Mouse (Mus musculus) hindbrain, embryonic 11.5 days (tissue): ENCODE results near the gene Rad51ap1. TPM values are rescaled to one million over a fixed set of nuclear protein-coding genes. Genes with fewer than 3 reads are reported as not detected.

Experiments used
- ATAC-seq: fragments of 200-750 bp; cut with Nextera tagmentation; 2 replicates; pipeline ENCODE4 v1.8.0; 2017; ENCODE audit warnings: mild to moderate bottlenecking, moderate TSS enrichment, moderate library complexity; ENCODE audit not compliant: low FRiP score
- DNase-seq: peaks from one replicate; pipeline ENCODE4 v3.0.0-alpha.2; 2015; ENCODE audit warnings: low spot score
- H3K27ac ChIP-seq: fragments of 300-500 bp; sonication (generic); 2 replicates; pipeline ENCODE4 v1.5.1; 2014; ENCODE audit warnings: mild to moderate bottlenecking, low read depth, low read length
- H3K27me3 ChIP-seq: fragments of 300-500 bp; sonication (generic); 2 replicates; pipeline ENCODE4 v1.6.1; 2014; ENCODE audit warnings: mild to moderate bottlenecking, low read length, moderate library complexity, mixed read lengths; ENCODE audit not compliant: control insufficient read depth, insufficient read depth
- H3K36me3 ChIP-seq: fragments of 300-500 bp; sonication (generic); 2 replicates; pipeline ENCODE4 v1.6.1; 2014; ENCODE audit warnings: mild to moderate bottlenecking, low read length, moderate library complexity, mixed read lengths; ENCODE audit not compliant: control insufficient read depth, insufficient read depth
- H3K4me1 ChIP-seq: fragments of 300-500 bp; sonication (generic); replicated peaks from 2 replicates; pipeline ENCODE4 v1.6.1; 2014; ENCODE audit warnings: low read length, mixed read lengths; ENCODE audit not compliant: control insufficient read depth, insufficient read depth
- H3K4me2 ChIP-seq: fragments of 300-500 bp; sonication (generic); replicated peaks from 2 replicates; pipeline ENCODE4 v1.6.1; 2014; ENCODE audit warnings: mild to moderate bottlenecking, low read depth, low read length
- H3K4me3 ChIP-seq: fragments of 300-500 bp; sonication (generic); 2 replicates; pipeline ENCODE4 v1.5.1; 2014; ENCODE audit warnings: low read depth, low read length
- H3K9ac ChIP-seq: fragments of 300-500 bp; sonication (generic); 2 replicates; pipeline ENCODE4 v1.6.1; 2014; ENCODE audit warnings: low read depth, low read length
- H3K9me3 ChIP-seq: fragments of 300-500 bp; sonication (generic); 2 replicates; pipeline ENCODE4 v1.6.1; 2016; ENCODE audit warnings: low read length; ENCODE audit not compliant: control insufficient read depth
- WGBS: fragments of 180-500 bp; shearing (Covaris S2); extraction: QIAGEN DNeasy Blood & Tissue Kit; methylation state at CpG from one replicate; pipeline ENCODE4 v1.1.7; 2014; 5-methylcytosine and 5-hydroxymethylcytosine counted together
- polyA plus RNA-seq: library from polyadenylated mRNA; unstranded; fragments of >200 nt; fragmentation: Nextera tagmentation; extraction: Ambion mirVana; gene quantifications from 2 replicates; pipeline ENCODE4 v1.2.1, GENCODE M21; 2014

The Rad51ap1 gene
- polyA plus RNA-seq, 1 experiment from 2014 or later: 64.0 TPM

DNA sequence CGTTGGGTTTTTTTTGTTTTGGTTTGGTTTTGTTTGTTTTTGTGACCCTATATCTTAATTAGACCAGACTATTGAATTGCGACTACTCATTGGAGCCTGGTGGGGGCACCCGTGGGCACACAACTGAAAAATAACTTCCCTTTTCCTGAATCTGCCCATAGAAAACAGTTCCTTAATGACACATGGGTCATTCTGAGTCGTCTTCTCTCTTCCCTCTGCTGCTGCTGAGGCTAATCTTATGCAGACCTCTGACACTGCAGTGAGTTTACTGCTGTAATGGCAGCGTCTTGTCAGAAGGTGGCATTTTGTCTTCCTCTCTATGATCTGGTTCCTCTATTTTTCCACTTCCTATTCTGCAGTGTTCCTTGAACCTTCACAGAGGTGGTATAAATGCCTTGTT, 1.1 kb upstream of the Rad51ap1 start:
- Histone ChIP-seq H3K27me3 (no peaks in the 10 kb centered on the region), H3K9ac (peak overlapping the region; percentile 71; the same call in 1 of the 2 replicates), H3K4me3 (peak overlapping the region; percentile 64), H3K27ac (no peak overlapping the region), H3K36me3 (0 out of 2 replicates have a peak, but pooled peaks cover 1% of the 10 kb centered on the region), H3K9me3 (no peaks in the 10 kb centered on the region), H3K4me1 (no peaks in the 10 kb centered on the region), H3K4me2 (peak overlapping the region; percentile 58)
- DNase-seq: peak; percentile 35
- 4% methylated on average over 5 of the region's 5 CpGs for WGBS
- 0 out of 2 replicates have a peak, but pooled peaks have one; percentile 1 for ATAC-seq

GRCm38 (mm10) chr6:126938853-126939486, 417 bp downstream of the Rad51ap1 start:
- Histone ChIP-seq H3K36me3 (0 out of 2 replicates have a peak, but pooled peaks cover 2% of the 10 kb centered on the region), H3K27ac (no peak overlapping the region), H3K4me1 (no peaks in the 10 kb centered on the region), H3K9me3 (no peaks in the 10 kb centered on the region), H3K9ac (peak overlapping the region; percentile 71), H3K4me3 (peak overlapping the region; percentile 64), H3K4me2 (peak overlapping the region; percentile 58), H3K27me3 (no peaks in the 10 kb centered on the region)
- WGBS: under 1% methylated on average over 31 of the region's 31 CpGs
- no peak for DNase-seq
- ATAC-seq: no peak

- DNase-seq (no peak), ATAC-seq (no peak)
- no peak overlapping the region for H3K9ac ChIP-seq
- H3K4me1 ChIP-seq: no peaks in the 10 kb centered on the region
- H3K4me3 ChIP-seq: peak overlapping the region; percentile 64
- H3K27me3 ChIP-seq: no peaks in the 10 kb centered on the region
- peak overlapping the region; percentile 58 for H3K4me2 ChIP-seq
- no peak overlapping the region for H3K27ac ChIP-seq
- WGBS: 83% methylated on average over 2 of the region's 2 CpGs
- H3K36me3 ChIP-seq: peaks cover 2% of the 10 kb centered on the region; the same call in 1 of the 2 replicates
- H3K9me3 ChIP-seq: no peaks in the 10 kb centered on the region
Measured at GRCm38 (mm10) chr6:126938047-126938446, 1.3 kb downstream of the Rad51ap1 start.

DNA sequence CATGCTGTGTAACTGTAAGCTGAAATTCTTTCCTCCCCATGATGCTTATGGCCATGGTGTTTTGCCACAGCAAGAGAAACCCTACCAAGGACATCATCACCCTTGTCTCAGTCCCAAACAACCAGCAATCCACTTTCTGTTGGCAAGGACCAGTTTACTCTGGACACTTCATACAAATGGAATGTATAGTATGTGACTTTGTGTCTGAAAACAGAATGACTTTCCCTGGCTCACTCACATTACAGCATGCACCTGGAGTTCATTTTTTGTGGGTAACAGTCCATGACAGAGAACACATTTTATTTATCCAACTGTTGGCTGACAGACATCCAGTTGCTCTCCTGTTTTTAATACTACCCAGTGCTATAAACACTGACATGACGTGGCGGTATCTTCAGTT, 6.5 kb downstream of the Rad51ap1 start:
- Histone ChIP-seq H3K9me3 (no peaks in the 10 kb centered on the region), H3K9ac (no peak overlapping the region), H3K4me3 (no peak overlapping the region), H3K4me2 (no peak overlapping the region), H3K4me1 (no peaks in the 10 kb centered on the region), H3K27me3 (no peaks in the 10 kb centered on the region), H3K36me3 (peaks cover 2% of the 10 kb centered on the region; the same call in 1 of the 2 replicates), H3K27ac (no peak overlapping the region)
- DNase-seq (no peak), ATAC-seq (no peak)
- 91% methylated on average over 2 of the region's 2 CpGs for WGBS

GRCm38 (mm10) chr6:126921111-126921881, 18.1 kb downstream of the Rad51ap1 start, which contains the start of gene Dyrk4:
TSS of gene Dyrk4 (minus strand) at chr6:126921839.
- H3K27me3 ChIP-seq: no peaks in the 10 kb centered on the region
- peak within 1 kb of the TSS; percentile 46 for H3K9ac ChIP-seq
- DNase-seq (peak; percentile 30), ATAC-seq (no peak; the same call in 1 of the 2 replicates)
- peak within 1 kb of the TSS; percentile 32 for H3K4me2 ChIP-seq
- H3K36me3 ChIP-seq: no peaks in the 10 kb centered on the region
- no peaks in the 10 kb centered on the region for H3K4me1 ChIP-seq
- WGBS: 8% methylated on average over 21 of the region's 21 CpGs
- no peak within 1 kb of the TSS for H3K27ac ChIP-seq
- 0 out of 2 replicates have a peak within 1 kb of the TSS, but pooled peaks have one; percentile 16 for H3K4me3 ChIP-seq
- no peaks in the 10 kb centered on the region for H3K9me3 ChIP-seq

DNA sequence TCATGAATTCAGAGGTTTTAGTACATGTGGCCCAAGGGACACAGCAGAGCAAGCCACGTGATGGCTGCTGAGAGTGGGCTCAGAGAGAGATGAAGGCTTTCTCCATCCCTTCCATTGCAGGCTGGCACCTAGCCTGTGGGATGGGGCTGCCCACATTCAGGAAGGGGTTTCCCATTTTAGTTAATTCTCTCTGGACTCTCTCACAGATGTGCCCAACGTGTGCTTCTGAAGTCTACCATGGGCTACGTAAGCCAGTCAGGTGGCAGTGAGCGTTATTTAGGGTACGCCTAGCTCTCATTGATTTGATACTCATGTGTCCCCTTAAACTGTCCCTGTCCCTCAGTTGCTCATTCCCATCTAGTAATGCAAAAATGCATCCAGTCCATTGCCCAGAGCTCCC, 24.5 kb downstream of the Rad51ap1 start:
- DNase-seq: no peak
- Histone ChIP-seq H3K4me1 (no peaks in the 10 kb centered on the region), H3K4me3 (no peak overlapping the region), H3K9me3 (no peaks in the 10 kb centered on the region), H3K36me3 (no peaks in the 10 kb centered on the region), H3K27ac (no peak overlapping the region), H3K9ac (no peak overlapping the region), H3K27me3 (no peaks in the 10 kb centered on the region), H3K4me2 (no peak overlapping the region)
- no peak for ATAC-seq
- WGBS: 77% methylated on average over 5 of the region's 5 CpGs

DNA sequence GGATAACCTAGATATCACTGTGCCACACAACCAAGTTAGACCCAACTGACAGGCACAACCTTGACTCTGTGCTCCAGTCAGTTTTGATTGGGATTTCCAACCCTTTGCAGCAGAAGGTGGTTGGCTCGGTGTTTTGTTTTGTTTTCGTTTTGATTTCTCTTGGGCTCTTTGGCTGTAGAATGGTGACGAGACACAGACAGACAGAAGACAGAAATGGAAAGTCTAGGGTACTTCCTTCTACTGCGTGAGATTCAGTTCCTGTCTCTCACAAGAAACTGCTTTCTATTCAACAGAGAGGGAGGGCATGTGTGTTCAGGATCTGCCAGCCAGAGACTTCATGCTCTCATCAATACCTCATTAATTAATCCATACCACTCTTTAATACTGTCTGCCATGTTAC, 28.7 kb downstream of the Rad51ap1 start:
- Histone ChIP-seq H3K27ac (no peak overlapping the region), H3K36me3 (no peaks in the 10 kb centered on the region), H3K9ac (no peak overlapping the region), H3K4me1 (no peaks in the 10 kb centered on the region), H3K27me3 (no peaks in the 10 kb centered on the region), H3K9me3 (no peaks in the 10 kb centered on the region), H3K4me2 (no peak overlapping the region), H3K4me3 (no peak overlapping the region)
- WGBS: 80% methylated on average over 4 of the region's 4 CpGs
- ATAC-seq: no peak
- DNase-seq: no peak

DNA sequence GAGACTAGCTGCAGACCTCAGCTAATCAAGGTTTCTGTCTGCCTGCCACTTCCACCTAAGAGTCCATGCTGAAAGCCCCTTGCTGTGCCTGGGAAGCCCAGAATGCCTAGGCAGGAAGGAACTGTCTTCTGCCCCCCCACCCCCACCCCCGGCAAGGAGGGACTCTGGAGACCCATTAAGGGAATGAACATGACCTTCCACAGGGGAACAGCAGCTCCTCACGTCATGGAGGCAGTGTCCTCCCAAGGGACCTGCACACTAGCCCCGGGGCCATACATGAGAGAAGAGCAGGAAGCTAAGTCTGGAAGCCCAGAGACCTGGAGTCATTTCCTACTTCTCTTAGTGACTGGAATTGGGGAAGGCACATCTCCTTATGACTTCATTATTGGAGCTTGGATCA, 31.5 kb downstream of the Rad51ap1 start:
- ATAC-seq: no peak
- Histone ChIP-seq H3K27ac (no peak overlapping the region), H3K27me3 (no peaks in the 10 kb centered on the region), H3K4me3 (no peak overlapping the region), H3K4me2 (no peak overlapping the region), H3K36me3 (no peaks in the 10 kb centered on the region), H3K4me1 (no peaks in the 10 kb centered on the region), H3K9ac (no peak overlapping the region), H3K9me3 (no peaks in the 10 kb centered on the region)
- DNase-seq: no peak
- 61% methylated on average over 3 of the region's 3 CpGs for WGBS
